Mouse (Mus musculus) gonadal fat pad, adult 2 months (tissue): ENCODE data around the gene Pla2g7. TPM values are rescaled to one million over a fixed set of nuclear protein-coding genes. Genes with fewer than 3 reads are reported as not detected.
"Not testable (repeated sequence)": the region's sequence is repeated elsewhere in the genome, so short reads cannot be mapped to it uniquely, and the experiment has no call there.

Source experiments
- DNase-seq: peaks from one replicate; pipeline ENCODE4 v3.0.0-alpha.2; 2012; ENCODE audit warnings: low read depth
- polyA plus RNA-seq: library from polyadenylated mRNA; depleted of rRNA; stranded (reverse); fragments of >200 nt; gene quantifications from 2 replicates; pipeline ENCODE4 v1.2.3, GENCODE M21; 2012; rRNA removed

The Pla2g7 gene
- 33.6 and 49.6 TPM in 2 replicates for polyA plus RNA-seq

DNA sequence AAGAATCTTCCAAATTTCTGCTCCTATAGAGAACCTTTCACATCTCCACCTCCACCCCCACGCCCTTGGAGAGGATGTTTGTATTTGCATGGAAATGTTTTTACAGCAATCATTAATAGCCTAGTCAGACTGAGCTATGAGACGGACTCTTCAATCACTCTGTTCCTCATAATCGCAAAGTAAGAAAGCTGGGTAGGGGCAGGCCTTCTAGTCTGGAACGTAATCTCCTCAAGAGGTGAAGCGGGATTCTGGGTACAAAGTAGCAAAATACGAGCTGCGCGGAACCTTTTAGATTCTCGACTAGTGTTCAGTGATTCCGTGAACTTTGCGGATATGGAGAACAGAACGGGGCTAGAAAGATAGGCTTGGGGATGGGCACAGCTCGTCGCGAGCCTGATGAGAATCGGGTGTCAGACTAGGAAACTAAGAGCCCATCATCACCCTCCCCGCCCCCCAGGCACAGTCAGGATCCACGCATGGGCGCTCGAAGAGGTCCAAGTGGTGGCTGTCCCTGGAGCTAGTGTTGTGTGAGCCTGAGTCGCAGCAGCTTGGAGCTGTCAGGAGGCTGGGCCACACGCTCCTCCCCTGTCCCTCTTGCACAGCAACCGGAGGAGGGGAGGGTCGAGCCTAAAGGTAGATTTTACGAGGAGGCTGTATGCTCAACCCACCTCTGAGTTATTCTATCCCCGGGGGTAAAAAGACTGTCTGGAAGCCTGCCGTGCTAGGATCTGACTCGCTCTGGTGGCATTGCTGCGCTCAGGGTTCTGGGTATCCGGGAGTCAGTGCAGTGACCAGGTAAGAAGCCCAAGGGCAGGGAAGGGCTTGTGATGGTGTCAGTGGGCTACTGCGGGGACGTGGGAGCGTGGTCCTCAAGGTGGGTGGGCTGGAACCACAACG lies at the start of gene Pla2g7:
Pla2g7 (plus strand) TSS at position 107 of the 897 bp plus-strand sequence.
- DNase-seq: no peak

- no peak for DNase-seq
Observed at GRCm38 (mm10) chr17:43518644-43519409, 49.1 kb upstream of the Pla2g7 start.

GRCm38 (mm10) chr17:43520166-43520565 lies 47.7 kb upstream of the Pla2g7 start:
- DNase-seq: no peak

DNA sequence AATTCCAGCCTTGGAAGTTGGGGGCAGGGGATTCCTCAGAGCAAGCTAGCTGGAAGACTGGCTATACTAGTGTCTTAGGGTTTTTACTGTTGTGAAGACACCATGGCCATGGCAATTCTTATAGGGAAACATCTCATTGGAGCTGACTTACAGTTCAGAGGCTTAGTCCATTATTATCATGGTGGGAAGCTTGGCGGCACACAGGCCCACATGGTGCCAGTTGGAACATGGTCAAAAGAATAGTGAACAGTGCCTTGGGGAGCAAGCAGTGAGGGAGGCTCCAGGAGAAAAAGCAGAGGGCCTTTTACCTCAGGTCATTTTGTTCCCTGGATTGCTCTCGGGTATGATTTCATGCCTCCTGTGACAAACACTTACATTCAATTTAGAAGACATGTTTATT lies 37.4 kb upstream of the Pla2g7 start:
- no peak for DNase-seq

GRCm38 (mm10) chr17:43531192-43531591 lies 36.7 kb upstream of the Pla2g7 start:
- no peak for DNase-seq

- DNase-seq: no peak
Observed at GRCm38 (mm10) chr17:43534362-43535222, 33.3 kb upstream of the Pla2g7 start.

DNA sequence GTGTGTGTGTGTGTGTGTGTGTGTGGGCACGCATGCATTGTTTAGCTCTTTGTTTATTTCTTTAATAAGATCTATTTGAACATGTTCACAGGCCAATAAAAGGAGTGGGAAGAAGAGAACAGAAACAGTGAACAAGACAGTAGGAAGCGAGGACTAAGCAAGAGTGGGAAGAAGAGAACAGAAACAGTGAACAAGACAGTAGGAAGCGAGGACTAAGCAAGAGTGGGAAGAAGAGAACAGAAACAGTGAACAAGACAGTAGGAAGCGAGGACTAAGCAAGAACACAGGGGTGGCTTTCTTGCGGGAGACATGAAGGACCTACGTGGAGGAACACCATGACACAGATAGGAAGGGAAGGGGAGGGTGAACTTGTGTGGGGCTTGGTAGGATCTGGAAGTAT lies 31.1 kb upstream of the Pla2g7 start:
- not testable (repeated sequence) for DNase-seq

GRCm38 (mm10) chr17:43538767-43539166 lies 29.1 kb upstream of the Pla2g7 start:
- no peak for DNase-seq

- no peak for DNase-seq
Observed at GRCm38 (mm10) chr17:43543539-43543938, 24.4 kb upstream of the Pla2g7 start, which contains the start of gene Ankrd66. Gene Ankrd66, minus strand, starts transcription at chr17:43543639.

GRCm38 (mm10) chr17:43544040-43544439 lies 23.9 kb upstream of the Pla2g7 start:
- DNase-seq: no peak

- no peak for DNase-seq
Observed at GRCm38 (mm10) chr17:43551122-43551630, 16.7 kb upstream of the Pla2g7 start.

GRCm38 (mm10) chr17:43554516-43555403 lies 13.1 kb upstream of the Pla2g7 start:
- DNase-seq: no peak

GRCm38 (mm10) chr17:43557104-43557503 lies 10.8 kb upstream of the Pla2g7 start:
- DNase-seq: no peak

DNA sequence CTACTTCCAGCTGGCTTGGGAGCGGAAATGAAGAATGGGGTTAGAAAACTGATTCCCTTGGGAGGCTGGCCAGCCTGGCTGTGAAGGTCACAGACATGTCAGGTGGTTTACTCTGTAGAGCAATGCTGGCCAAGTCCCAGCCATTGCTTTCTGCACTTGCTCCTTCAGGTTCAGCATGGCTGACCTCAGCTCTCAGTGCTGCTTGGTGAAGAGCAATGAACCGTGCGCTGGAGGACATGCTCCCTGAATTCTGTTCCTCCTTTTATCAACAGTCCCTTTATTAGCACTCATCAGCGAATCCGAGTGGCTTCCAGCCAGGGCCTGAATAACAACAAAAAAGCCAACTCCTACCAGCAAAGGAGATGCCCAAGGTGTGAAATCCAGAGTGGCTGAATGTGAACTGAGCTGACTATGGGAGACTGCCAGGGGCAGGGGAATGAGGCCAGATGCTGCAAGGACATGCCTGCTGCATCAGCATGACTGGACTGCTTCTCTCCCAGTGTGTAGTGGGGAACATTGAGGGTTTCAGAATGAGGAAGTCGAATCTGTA lies 10.3 kb upstream of the Pla2g7 start:
- no peak for DNase-seq

- no peak for DNase-seq
Observed at GRCm38 (mm10) chr17:43558678-43559077, 9.2 kb upstream of the Pla2g7 start.

DNA sequence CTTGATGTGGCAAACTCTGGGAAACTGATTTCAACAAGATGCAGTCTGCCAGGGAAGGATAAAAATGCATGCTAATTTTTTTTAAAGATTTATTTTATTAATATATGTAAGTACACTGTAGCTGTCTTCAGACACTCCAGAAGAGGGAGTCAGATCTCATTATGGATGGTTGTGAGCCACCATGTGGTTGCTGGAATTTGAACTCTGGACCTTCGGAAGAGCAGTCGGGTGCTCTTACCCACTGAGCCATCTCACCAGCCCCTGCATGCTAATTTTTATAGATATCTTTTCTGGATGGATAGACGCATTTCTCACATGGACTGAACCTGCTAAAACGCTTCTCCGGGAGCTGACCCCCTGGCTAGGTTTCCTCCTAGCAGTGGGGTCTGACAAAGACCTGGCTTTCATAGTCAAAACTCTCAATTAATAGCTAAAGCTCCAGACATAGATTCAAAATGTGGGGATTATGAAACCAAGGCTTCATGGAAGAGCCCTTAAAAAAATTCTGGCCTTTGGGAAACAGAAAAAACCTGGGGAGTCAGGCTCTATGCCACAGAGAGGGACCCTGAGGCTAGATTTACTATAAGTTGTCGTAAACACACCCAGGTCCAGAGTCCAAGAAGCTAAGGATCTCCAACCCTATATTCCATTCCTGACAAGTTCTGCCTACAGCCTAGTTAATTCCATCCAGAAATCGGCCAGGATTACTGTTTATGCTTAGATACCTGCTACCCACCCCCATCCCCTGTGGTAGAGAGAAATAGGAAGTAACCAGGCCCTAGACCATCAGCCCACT lies 4.5 kb upstream of the Pla2g7 start:
- DNase-seq: no peak

DNA sequence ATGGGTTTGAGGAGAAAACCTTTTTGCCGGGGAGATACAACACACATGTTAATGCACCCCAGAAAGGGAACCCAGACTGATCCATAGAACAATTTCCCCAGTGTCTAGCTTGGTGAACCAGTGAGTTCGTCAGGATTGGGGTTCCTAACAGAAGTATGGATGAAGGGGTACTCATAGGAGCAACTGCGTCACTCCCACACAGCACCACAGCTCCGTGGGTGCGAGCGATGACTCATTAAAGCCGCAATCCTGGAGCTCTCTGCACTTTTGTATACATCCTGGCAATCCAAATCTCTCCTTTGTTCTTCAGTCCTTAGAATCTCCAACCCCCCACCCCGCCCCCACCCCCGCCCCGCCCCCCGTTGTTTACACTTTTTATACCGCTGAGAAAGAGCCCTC lies 306 bp upstream of the Pla2g7 start:
- no peak for DNase-seq

GRCm38 (mm10) chr17:43569287-43569686 lies 1.4 kb downstream of the Pla2g7 start:
- no peak for DNase-seq

- DNase-seq: no peak
Observed at GRCm38 (mm10) chr17:43573624-43574073, 5.8 kb downstream of the Pla2g7 start.
